Mouse (Mus musculus) inflammation-experienced regulatory T-cells, adult 6 months (primary cell): Measurements from ENCODE around the gene Smyd3. TPM values are rescaled to one million over a fixed set of nuclear protein-coding genes. Genes with fewer than 3 reads are reported as not detected.
A peak's percentile ranks its signal among the peaks of the same experiment; 100 is the strongest.
"Not testable (repeated sequence)": the region's sequence is repeated elsewhere in the genome, so short reads cannot be mapped to it uniquely, and the experiment has no call there.

Experiments
- ATAC-seq: one replicate; pipeline ENCODE4 v1.8.0; 2017
- polyA plus RNA-seq, 3 experiments: library from polyadenylated mRNA; unstranded; fragments of 100-300 nt; shearing (Covaris generic); gene quantifications; one replicate each; pipeline ENCODE4 v1.2.1; 2017

Gene Smyd3
- polyA plus RNA-seq, 3 experiments from 2014 or later: 17.9 to 46.5 (median 40.8) TPM

DNA sequence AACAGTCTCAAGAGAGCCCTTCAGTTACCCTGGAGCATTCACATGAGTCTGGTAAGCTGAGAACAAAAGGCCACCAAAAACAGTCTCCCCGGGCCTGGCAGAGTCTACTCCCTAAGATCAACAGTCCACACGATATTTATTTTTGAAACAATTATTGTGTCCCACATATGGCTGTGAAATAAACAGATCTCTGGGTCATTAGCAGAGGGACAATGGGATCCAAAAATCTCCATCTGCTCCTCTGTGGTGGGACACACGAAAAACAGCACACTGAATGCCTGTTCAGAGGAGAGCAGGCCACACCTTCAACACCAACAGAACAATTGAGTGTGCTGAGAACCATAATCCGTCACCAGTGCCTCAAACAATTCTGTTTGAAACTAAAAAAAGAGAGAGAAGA is 300.8 kb downstream of the Smyd3 start:
- ATAC-seq: no peak

DNA sequence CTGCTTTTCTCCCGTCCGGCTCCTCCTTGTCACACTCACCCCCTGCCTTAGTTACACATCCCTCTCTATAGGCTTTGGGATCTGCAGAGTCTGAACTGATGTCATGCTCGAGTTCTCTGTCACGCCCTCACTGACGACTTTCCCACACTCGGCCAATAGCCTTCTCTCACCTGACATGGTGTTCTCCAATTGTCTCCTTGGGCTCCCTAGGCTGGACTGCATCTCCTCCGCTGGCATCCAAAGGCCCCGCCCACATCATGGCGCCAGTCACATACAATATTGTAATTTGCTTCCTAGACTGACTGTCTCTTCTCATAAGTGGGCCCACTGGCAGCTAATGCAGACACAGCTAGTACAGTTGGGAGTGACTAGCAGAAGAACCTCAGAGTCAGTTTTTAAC is 304.5 kb downstream of the Smyd3 start:
- ATAC-seq: no peak

DNA sequence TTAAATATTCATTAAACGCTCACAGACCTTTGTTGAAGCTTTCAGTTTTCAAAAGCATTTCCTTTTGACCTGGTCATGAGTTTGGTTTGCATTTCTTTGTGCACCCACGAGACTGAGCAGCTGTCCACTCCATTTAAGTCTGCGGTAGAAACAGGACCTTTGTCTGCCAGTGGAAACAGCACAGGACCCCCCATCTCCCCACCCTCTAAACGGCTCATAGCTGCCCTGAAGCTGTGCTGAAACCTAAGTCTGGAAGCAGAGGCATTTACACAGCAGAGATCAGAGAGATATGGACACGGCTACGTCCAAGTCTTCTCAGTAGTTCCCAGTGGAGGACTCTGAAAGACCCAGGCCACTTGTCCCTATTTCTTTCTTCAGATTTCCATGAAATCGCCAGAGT is 305.5 kb downstream of the Smyd3 start:
- no peak for ATAC-seq

DNA sequence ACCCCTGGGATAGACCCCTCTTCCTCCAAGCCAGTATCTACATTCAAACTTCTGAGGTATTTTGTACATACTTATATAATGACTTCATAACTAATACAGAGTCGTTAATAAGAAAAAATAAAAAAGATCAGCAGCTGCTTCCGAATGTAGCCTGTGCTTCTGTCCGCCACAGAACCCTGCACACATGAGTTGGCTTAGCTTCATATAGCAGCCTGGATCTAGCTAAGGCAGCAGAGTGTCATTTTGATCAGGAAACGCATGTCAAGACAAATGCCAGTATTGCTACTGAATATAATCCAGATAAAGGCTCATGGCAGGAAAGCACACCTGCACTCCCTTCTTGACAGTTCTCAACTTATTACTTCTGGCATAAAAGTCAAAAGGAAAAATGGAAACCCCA is 306.5 kb downstream of the Smyd3 start:
- ATAC-seq: no peak

DNA sequence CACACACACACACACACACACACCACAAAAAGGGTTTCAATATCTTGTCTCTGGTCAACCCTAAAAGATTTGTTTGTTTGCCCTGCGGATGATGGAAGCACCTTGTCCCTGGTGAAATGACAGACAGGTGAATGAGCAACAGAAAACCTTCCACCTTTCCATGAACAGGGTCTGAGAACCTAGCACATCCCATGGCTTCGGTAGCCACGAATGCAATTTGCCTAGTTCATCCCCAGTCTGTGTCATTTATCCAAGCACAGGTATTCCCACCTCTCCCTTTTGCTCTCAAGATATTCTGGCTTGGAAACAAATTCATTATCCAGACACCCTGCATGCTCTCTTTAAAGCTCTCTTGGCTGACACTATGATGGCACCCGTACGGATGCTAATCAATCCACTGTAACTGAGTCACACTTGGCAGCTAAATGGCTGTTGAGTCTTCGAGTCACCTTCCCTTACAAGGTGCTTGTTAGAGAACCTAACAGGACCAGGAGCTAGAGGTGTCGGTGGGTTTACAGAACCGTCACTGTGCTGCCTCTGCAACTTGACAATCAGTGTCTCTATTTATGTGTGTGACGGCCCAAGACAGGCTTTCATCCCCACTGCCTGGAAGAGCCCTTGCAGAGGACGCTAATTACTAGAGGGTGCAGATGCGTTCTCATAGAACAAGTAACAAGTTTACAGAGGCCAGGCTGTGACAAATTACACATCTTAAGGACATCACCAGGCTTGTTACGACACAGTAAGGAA is 309.8 kb downstream of the Smyd3 start:
- ATAC-seq: no peak

DNA sequence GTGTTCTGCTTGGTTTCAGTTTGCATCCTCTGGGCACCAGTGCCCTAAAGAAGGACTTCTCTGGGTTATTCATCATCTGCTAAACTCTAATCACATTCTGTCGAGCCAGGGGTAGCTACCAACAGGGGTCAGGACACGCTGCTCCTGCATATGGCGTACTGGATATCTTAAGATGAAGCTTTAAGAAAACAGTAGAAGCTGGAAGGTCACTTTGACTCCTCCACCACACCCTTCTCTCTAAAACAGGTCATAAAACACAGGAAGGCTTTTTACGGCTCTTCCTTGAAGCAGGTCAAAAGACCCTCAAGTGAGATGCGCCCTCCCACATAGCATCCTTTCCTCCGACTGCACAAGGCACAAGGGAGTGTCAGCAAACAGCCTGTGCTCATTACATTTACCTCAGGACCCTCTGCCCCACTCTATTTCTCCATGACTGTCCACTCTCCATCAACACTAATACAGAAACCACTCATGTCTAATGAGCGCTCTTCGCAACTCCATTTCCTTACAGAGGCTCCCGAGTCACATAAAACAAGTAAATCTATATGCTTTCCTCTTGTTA is 310.6 kb downstream of the Smyd3 start:
- no peak for ATAC-seq

DNA sequence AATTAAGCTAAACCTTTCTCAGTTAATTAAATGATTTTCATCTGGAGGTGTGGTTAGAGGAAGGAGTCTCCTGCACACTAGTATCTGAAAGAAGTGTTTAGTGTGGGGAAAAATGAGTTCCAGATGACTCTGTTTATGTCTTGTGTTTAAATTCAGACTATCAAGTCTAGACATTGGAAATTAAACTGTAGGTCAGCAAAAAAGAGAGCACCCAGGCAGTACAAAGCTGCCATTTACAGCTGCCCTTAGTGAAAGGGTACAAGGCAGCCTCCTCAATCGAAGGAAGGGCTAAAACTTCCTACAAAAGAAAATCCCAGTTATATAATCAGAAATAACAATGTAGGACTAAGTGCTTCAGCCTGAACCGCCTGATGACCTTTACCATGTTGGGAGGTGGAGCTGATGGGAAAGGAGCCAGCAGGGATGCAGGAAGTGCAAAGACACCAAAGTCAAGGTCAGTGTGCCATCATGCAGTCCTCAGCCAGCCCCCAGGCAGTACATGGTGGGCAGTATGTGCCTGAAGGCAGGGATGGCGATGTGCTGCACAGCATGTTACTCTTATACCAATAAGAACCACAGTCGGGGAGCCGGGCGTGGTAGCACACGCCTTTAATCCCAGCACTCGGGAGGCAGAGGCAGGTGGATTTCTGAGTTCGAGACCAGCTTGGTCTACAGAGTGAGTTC is 319.2 kb downstream of the Smyd3 start:
- ATAC-seq: no peak

DNA sequence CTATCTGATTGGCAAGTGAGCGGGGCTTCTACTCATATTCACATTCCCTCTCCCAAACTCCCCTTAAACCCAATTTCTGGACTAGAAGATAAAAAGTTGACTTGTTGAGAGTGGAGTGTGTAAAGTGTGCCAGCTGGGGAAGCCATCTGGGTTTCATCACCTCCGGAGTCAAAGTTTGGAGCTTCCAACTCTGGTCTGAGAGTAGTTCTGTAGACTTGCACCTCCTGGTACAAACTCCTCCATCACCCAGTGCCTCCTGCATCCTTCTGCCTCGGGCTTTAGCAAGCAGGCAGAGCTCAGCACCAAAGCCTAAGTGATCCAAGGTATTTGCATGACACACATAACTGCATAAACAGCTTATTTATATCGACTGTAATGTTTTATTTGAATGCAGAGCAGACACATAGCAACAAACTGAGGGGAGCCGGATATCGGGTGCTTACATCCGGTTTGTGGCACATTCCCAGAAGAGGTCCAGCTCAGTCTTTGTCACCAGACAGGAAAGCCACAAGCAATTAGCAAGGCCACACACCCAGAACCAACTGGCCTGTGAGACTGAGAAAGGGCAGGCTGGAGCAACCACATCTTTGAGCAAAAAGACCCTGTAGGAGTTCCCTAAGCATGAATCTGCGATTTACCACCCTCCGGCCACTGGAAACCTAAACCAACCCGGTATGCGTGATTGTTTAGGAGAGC is 319.9 kb downstream of the Smyd3 start:
- ATAC-seq: no peak

DNA sequence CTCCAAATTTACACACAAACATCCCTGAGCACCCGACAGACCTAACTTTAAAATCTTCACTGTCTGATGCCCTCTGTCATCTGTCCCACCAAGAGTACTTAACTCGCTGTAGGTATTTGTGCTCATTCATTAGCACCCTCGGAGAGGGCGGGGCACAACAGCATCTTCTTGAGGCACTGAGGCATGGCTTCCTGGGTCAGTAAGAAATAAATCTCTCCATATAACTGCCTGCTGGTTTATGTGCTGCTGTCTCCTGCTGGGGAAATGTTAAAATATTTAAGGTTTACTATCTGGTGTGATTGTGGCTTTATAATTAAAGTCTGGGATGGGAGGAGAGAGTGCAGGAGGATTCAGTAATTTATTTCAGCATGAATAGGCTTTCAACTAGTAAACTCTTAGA is 320.7 kb downstream of the Smyd3 start:
- no peak for ATAC-seq

DNA sequence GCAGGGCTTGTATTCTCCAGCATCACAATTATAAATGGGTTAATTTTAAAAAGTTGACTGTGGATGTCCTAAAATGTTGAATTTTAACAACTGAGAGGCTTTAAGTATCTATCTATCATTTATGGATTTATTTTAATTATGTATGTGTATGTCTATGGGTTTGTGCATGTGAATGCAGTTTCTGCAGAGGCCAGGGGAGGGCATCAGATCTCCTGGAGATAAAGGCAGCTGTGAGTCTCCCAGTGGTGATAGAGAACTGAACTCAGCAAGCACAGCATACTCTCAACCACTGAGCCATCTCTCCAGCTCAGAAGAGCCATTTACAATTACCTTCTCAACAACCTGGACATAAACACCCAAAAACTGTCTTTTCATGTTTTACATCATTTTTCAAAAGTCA is 321.4 kb downstream of the Smyd3 start:
- ATAC-seq: no peak

DNA sequence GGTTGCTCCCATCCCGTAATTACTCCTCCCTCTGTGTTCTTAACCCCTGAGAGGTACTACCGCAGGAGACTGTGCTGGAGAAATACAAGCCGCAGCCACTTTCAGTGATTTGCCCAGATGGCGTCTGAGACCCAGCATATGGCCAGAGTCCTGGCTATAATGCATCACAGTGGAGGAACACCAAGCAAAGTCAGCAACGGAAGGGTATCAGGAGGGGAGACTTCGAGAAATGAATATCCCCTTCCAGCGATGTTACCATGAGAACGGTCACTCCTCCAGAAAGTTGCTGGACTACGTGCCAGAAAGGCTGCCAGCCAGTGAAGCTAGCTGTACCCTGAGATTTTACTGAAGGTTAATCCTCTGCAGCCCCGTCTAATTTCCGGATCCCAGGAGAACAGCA is 325.1 kb downstream of the Smyd3 start:
- ATAC-seq: no peak

DNA sequence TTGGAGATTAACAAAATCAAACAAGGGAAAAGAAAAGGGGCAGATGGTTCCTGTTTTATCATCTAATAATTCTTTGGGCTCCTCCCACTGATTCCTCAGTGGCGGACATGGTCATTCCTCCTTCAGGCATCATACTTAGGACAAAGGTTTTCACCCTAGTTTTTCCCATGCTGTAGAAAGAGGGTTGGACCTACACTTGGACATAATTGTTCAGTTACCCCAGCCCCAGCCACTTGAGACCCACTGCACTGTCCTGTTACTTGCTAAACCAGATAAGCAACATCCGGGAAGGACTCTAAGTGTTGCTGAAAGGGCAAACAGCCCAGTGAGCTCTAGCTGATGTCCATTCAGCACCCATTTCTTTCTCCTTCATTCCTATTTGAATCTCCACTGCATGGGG is 327.0 kb downstream of the Smyd3 start:
- no peak for ATAC-seq

DNA sequence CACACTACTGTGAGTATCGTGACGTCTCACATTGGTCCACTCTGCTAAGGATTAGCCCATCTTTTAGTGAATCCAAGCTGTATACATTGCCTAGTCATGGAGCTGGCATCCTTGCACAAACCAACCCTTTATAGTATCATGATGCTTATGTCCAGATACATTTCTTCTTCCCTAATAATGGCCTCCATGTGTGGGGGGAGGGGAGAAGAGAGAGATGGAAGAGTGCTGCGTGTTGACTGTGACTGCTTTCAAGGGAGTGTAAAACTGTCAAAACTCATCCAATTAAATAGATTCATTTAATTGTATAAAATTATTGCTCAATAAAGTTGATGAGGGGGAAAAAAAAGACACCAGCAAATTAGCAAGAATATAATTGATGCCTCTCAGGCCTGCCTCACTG is 330.7 kb downstream of the Smyd3 start:
- no peak for ATAC-seq

DNA sequence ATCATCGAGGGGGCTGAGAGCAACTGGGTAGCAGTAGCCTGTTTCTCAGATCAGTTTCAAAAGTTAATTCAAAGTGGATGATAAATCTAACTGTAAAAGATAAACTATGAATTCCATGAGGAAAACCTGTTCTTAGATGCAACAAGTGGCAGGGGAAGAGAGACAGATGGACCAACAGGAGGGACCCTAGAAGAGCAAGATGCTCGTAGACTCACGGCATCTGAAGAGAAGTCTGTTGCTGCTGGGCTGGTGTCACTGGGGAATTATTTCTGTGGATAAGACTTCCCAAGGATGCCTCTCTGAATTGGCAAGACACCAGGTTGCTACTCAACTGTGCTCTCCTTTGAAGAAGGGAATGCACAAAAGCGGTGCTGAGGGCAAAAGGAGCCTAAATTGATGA is 333.2 kb downstream of the Smyd3 start:
- no peak for ATAC-seq

DNA sequence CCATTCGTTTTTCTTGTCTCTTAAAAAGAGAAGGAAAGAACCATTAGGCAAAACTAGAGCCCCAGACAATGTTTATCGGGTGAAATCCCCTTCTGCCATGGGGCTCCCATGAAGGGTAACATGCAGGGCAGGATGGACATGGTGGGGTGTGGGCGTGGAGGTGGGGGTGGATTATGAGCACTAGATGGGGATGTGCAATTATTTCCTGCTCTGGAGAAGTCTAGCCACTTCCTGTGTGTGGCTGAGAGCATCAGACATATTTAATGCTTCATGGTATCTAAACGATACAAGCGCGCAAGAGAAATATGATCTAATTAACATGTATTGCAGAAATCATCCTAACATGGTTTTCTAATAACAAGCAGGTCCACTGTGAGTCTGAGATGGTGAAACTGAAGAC is 334.3 kb downstream of the Smyd3 start:
- peak; percentile 77 for ATAC-seq

DNA sequence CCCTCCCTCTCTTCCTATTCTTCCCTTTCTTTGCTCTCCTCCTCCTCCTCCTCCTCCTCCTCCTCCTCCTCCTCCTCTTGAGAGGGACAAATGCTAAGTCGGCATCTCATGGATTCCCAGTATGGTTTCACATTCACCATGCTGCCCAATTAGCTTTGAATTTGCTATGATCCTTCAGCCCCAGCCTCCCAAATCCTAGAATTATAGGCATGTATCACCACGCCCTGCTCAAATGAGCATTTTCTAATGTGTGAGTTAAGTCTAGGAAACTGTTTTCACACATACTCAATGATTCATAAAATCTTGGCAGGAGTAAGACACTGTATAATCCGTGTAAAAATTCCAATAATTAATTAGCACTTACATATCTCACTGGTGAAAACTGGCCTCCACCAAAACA is 337.3 kb downstream of the Smyd3 start:
- ATAC-seq: no peak

DNA sequence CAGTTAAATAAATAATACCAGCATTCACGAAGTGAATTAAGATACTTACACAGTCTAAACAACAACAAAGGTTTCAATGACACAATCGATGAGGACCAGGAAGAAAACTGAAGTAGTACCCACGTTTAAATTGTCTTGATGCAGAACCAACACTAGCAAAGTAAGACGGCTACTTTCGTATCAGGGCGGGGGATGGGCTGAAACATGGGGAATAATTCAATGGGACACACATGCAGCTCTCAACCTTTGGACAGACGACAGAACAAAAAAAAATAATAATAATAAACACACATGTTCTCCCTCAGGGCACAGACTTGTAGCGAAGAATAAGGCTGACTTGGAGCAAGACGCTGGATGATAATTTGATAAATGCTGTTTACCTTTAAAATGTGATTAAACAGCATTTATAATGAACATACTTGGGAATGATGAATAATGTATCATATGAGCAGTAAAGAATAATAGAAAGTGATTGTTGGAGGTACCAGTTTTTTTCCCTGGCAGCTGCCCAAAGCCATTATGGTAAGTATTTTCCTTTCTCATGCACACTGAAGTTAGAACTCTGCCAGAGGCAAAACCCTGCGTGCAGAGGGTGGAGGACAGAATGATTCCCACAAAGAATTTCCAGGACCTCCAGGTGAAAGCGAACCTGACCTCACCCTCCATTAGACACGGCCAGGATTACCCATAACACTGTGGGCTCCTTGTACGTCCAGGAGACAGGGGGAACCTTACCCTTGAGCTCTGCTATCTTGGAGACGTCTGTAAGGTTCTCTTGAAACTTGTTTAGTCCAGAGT is 340.8 kb downstream of the Smyd3 start:
- ATAC-seq: no peak

DNA sequence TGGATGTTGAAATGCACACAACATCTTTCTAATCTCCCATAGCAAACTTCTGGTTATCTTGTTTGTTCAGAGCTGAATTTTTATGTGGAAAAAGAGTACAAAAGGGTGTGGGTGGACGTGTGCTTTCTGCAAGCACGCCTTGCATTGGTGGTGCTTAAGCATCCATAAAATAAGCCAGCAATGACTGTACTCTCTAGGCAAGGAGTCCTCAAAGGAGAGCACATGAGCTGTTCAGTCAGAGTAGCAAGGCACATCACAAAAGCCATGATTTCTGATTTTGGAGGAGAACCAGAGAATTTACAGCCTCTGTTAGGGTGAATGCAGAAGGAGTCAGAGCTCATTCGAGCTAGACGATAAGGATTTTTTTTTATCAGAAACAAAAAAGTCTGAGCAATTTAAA is 343.6 kb downstream of the Smyd3 start:
- ATAC-seq: no peak

DNA sequence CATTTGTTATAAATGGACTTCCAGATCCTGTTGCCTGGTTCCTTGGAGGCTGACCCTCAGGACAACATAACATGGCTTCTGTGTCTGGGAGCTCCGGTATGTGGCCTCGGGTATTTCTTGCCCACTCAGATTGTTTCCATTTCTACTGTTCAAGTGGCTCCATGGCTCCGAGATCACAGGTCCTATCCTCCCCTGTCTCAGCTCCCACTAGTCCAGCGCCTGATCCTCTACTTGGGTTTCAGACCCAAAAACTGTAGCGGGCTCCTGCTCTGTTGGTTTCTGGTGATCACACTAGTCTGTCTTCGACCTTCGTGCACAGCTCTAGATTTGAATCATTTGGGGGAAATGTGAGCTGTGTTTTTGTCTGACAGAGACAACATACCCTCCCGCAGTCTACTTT is 347.3 kb downstream of the Smyd3 start:
- ATAC-seq: no peak

DNA sequence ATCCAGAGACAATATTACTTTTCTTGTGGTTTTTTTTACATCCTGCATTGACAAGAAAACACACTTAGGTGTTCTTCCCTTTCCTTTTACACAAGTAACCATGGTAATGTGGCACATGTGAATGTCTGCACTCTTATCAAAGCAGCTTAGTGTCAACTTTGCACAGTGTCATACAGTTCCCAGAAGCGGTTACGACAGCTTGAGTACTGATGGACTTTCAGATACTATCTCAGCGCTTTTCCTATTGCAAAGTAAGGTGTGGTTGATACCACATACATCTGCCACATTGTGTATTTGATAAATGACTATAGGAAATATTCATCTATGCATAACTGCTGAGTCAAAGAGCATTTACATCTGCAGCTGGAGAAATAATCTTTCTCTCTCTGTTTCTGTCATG is 348.1 kb downstream of the Smyd3 start:
- peak; percentile 83 for ATAC-seq

DNA sequence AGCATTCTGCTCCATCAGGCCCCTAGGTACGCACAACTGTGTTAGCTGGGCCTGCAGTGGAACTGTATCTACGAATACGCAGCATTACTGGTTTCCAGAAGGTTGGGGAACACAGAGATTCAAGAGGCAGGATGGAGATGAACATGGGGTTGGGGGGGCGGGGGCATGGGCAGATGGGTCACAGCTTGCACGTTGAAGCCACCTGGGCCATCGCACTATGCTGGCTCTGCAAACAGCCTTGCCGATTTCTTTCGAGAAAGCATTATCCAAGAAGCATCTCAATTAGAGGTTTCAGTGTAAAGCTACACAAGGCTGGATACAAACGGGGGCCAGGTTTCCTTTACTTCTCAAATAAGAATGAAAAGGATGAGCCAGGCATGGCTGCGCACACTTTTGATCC is 348.7 kb downstream of the Smyd3 start:
- ATAC-seq: no peak

DNA sequence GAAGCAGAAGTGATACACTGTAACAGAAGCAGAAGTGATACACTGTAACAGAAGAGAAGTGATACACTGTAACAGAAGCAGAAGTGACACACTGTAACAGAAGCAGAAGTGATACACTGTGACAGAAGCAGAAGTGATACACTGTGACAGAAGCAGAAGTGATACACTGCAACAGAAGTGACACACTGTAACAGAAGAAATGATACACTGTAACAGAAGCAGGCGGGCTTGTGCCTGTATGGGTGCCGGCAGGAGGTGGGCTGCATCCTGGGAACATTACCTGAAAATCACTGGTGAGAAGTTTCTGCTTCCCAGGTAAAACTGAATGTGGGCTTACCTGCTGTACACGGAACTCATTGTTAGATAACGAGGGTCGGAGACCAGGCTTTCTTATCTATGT is 353.6 kb downstream of the Smyd3 start:
- ATAC-seq: not testable (repeated sequence)

DNA sequence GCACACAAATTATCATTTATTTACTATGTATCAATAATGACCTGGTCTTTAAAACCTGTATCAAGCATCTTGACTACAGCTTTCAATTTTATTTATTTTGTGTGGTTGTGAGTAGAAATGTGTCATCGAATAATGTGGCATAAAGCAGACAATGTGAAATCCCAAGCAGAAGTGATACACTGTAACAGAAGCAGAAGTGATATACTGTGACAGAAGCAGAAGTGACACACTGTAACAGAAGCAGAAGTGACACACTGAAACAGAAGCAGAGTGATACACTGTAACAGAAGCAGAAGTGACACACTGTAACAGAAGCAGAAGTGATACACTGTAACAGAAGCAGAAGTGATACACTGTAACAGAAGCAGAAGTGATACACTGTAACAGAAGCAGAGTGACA is 355.1 kb downstream of the Smyd3 start:
- ATAC-seq: not testable (repeated sequence)
